Mouse (Mus musculus): ENCODE results near the gene Ptgfr.

Gene Ptgfr

DNA sequence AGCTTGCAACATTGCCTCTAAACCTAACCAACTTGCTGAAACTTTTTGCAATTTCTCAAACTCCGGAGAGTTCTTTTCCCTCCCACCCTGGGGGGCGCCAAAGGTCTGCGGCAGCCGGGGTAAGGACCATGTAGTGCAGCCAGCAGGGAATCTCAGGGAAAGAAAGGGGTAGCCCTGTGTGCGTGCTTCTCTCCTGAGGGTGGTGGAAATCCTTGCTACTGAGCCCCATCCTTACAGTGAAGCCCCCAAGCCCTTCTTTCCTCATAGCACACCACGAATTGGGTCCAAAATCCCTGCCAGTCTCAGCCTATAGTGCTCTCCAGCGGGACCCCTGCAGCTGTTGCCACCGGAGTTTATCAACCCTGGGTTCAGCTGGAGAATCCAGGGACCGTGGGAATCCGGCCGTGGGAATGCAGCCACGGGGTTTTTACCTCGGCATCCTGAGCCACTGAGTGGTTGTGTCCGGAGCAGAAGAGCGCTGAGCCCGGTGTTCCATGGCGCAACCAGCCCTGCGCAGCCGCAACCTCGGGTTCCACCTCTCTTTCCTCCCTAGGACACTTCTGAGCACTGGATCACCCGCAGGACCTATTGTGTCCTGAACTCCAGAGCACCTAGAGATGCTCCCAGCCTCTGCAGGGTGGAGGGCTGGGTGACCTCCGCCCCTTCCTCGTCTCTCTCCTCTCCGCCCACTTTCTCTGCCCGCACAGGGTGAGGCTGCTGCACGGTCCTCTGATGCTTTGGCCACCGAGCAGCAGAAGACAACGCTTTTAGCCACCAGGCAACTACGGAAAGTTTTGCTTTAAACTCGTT is at the start of gene Ptgfr:
Gene Ptgfr (minus strand): TSS at position 760 of the 810 bp plus-strand sequence.
- peak; percentile 46 for DNase-seq

DNA sequence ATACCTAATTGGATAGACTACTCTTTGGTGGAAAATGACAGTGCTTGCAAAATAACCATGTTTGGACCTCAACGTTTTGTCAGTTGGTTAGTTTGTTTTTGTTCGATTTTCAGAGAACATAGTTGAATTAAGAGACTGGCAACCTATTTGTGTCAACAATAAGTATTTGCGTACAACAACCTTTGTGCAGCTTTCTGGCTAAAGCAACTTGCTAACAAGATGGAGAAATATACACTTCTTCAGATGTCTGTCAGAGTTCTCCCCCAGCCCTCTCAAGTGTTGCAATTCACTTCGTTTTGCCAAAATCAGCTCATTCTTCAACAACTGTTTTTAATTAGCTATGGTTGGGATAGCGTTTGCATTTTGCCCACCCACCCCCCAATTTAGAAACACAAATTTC is 46.5 kb upstream of the Ptgfr start:
- no peak for DNase-seq

DNA sequence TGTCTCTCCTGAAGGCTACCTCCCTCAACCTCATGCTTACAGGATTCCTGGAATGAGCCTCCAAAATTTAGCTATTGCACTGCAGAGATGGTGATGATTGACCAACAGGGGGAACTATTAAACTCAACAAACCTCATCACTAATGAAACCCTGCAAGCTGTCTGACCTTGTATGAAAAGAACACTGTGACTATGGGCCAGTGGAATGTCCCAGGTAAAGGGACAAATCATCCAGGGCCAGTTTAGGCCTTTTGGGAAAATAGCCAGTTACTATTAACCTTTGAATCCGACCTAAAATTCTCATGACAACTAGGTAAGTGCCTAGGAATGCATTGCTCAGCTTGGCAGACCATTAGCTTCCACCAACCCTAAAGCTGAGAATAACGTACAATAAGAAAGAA is 42.6 kb upstream of the Ptgfr start:
- no peak for DNase-seq

DNA sequence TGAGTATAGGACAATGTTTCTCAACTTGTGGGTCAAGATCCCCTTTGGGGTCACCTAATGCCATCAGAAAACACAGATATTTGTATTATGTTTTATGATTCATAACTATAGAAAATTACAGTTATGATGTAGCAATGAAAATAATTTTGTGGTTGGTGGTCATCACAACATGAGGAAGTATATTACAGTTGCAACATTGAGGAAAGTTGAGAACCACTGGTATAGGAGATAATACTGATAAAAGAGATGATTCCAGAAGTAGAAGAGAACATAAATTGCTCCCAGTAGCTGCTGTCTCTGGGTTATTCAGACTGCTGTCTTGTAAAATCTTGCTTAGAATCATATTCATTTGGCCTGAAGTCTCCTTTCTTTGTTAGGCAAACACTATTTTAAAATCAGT is 31.5 kb upstream of the Ptgfr start:
- no peak for DNase-seq

DNA sequence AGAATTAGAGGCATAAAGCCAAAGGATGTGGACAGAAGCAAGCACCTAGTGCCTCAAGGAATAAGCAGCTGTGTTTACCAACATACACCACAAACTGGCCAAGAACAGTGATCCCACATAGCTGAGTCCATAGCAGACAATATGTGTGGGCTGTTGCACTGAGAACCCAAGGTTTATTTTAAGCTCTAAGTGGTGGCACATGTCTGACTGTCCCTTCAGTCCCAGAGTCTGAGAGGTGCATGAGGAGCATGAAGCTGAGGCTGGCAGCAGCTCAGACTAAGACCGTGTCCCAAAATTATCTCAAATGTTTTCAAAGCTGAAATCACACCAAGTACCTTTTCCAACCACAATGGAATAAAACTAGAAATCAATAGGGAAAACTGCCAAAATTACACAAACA is 13.9 kb upstream of the Ptgfr start:
- no peak for DNase-seq

DNA sequence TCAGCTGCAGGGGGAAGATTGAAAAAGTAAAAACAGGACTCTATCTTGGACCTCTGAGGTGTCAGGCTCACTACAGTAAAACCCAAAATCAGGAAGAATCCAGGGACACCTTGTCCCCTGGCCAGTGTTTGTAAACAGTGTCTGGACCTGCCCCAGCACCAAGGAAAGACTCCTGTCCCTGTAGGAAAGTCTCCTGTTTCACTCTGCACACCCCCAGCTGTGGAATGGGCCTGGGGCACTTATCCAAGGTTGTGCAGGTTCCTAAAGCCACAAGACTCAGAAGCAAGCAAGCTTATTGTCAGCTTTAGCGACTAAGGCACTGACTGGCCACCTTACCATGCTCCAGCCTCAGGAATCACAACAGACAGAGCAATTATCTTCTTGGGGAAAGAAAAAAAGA is 13.2 kb upstream of the Ptgfr start:
- DNase-seq: no peak

DNA sequence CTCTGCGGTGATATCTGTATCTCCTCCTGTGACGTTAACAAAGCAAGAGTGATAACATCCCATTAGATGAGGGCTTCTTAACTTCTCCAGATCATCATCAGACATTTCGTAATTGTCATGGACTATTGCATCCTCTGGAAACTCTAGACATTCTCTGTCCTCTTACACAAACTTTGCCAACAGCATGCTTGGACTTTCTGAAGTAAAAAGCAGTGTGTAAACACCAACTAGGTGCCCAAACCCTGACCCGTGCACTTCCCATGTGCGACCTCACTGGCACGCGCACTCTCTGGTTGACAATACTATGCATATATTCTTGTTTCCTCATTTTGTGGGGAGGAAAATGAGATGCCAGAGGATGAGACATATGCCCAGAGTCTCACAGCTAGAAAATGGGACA is 8.9 kb upstream of the Ptgfr start:
- no peak for DNase-seq

DNA sequence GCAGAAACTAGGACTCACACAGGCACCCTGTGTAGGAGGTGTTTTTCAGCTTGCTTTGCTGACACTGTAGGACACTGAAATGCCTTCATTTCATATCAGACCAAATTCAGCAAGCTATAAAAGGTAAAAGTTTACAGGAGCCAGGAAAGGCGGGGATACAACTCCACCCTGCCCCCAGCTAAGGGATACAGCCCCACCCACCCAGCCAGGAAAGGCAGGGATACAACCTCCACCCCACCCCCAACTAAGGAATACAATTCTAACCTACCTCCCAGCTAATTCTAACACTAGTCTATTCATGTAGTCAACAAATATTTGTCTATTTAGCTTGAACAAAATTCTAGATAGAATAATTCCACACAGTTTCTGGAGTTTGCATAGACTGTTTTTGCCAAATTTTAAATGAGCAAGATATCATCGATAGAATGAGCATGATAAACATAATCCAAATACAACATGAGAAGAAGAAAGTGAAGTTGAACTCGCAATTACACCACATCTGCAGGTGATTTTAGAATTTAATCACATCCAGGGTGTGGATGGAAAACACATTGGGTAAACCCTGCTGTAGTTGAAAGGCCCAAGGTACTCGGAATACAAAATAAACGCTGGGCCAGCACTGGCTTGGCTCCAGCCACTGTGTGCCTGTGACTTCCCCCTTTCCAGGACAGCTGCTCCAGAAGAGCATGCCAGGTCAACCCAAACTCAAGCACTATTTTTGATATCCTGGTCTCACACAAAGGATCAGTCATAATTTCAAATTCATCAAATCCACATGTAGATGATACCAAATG is 7.1 kb upstream of the Ptgfr start:
- no peak for DNase-seq

DNA sequence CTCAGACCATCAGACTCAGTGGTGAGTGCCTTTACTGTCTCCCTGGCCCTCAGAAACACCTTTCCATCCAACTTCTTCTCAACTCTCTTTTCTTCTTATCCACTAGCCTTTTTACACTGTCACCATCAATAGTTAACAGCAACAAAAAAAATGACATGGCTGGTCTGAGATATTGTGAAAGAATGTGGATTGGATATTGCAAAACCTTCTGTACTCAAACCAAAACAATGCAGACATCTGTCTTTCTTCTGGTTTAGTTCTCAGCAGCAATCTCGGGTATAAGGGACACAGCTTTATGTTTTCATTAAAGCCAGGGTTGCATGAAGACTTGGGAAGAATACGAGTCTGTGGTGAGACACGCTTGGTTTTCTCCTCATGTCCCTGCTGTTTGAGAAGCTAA is 3.3 kb upstream of the Ptgfr start:
- DNase-seq: no peak

DNA sequence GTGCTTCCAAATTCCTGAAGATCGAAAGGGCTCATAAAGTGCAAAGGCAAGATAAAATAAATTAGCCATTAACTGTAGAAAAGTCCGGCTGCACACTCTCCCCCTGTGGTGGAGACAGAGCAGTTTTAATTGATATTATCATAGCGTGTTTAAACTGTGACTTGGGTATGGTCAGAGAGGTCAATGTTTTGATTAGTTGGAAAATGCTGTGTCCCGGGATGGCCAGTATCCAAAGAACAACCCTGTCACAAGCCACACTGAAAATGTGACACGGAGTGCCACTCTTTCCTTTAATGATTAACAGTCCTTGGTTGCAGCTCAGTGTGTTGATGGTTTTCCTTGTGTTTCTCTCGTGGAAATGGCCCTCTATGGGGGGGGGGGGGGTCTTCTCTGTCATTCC is 942 bp upstream of the Ptgfr start:
- DNase-seq: no peak

DNA sequence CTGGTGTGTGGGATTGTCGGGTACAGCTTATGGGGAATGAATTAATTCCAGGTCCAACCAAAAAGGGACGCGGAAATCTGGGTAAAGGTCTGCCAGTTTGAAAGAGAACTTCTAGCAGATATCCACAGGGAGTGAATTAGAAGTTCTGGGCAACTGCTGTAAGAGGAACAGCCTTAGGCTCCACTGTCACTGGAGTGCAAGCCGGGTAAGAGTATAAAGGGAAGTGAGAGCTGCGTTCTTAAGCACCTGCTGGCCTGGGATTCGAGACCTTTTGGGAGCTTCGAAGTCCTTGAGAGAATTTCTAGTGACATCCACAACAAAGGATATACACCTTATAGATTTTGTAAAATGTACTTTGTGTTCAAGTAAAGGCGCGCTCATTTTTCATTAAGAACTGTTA is 319 bp upstream of the Ptgfr start:
- no peak for DNase-seq

DNA sequence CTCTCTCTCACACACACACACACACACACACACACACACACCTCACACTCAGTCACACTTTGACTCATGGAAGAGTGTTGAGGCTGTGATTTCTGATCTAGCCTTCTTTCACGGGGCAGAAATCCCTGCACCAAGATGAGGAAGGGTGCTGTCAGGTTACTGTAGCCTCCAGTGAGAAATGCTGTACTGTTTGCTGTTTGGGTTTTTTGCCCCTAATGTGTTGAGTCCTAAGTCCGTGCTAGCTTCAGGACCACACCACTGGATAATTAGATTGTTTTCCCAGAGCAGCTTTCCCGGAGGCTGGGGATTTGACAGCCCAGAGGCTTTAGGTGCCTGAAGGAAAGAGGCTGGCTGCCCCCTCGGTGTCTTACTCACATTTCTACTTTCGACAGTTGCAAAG is 979 bp downstream of the Ptgfr start:
- DNase-seq: no peak

DNA sequence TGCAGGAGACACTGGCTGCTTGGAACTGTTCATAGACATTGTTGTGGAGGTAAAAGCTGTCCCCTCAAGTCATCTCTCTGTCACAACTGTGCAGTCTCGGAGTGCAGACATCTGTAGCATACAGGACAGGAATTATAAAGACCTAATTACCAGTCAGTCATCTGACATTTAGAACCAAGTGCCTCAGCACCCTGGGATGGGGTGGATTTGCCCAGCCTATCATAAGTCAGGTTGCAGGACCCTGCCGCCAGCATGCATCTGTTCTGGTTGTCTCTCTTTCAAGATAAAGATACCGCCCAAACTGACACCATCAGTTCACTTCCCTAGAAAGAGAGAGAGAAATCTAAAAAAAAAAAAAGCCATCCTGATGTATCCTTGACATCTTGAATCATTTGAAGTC is 1.6 kb downstream of the Ptgfr start:
- DNase-seq: no peak

DNA sequence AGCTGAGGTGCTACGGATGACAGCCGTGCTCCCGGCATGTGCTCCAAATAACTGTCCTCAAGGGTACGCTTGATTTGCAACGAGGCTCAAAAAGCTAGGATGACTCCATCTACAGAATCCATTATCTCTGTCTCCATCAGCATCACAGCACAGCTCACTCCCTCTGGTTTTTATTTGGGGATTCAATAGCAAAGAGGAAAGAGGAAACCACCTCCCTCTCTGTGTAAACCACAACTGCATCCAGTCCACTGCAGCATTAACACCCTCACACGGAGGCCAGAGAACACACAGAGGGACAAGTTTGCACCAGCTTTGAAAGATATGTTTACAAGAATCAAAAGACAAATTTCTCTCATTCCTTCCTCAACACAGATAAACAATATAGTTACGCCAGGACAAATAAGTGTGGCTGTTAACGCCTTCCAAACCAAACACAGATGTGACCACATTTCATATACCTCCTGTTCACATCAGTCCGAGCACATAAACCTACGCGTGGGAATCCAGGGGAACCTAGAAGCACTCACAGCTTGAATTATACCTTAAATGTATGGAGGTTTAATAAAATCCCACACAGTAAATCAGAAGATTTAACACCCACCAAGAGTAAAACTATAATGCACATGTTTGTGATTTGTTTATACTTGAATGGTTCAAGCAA is 9.3 kb downstream of the Ptgfr start:
- no peak for DNase-seq

DNA sequence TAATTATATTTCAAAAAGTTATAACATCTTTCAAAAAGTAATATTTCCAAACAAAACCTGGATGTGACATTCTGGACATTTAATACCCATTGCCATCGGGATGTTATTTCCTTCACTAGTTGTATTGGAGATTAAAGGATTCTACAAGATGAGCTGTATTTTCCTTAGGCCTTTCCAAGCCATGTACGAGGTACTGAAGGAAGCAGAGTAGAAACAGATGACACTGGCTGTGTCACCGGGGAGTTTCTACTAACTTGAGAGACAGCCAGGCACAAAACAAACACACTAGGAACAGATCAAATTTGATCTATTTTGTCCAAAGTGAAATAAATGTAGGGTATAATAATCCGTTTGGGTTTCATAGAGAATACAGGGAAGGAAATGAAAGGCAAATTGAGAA is 17.6 kb downstream of the Ptgfr start:
- DNase-seq: no peak

DNA sequence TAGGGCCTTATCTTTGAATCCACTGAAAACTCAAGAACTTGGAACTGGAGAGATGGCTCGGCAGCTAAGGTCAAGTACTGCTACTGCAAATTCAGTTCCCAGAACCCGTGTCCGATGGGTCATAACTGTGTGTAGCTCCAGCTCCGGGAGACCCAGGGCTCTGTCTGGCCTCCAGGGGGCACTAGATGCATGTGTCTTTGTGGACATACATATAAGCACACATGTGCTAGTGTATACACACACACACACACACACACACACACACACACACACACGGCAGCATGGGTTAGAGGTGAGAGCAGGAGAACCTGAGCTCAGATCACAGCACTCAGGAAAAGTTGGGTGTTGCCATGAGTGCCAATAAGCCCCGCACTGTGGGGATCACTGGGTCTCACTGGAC is 19.2 kb downstream of the Ptgfr start:
- peak; percentile 9 for DNase-seq

DNA sequence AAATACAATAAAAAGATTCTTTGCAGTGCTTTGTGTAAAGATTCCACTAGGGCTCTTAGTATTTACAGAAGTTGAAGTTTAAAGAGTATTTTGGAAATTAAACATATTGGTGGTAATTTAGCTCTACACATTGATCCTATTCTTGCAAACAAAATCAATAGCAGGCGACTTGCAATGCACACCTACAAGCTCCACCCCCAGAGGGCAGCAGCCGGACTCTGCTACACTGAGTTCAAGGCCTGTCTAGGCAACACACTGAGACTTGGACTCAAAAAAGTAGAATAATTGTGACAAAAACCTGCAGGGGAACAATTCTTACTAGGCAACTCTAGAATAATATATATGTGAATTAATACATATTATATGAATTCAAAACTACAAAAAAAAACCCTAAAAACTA is 28.8 kb downstream of the Ptgfr start:
- no peak for DNase-seq

DNA sequence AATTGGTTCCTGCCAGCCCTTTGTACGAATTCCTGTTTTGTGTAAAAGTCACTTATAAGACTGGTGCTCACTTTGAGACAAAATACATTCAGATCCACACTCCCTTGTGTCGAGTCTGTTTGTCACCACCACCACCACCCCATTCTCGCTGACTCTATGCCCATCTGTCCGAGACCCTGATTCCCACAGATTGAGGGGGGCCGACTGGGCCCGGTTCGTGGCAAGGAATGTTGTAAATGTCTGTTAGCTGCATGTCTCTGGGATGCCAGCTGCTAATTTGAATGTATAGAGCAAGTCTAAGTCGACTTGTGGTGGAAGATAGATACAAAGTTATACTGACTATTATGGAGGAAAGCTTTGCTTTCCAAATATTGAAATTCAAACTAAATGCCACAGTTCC is 48.8 kb downstream of the Ptgfr start:
- DNase-seq: no peak

DNA sequence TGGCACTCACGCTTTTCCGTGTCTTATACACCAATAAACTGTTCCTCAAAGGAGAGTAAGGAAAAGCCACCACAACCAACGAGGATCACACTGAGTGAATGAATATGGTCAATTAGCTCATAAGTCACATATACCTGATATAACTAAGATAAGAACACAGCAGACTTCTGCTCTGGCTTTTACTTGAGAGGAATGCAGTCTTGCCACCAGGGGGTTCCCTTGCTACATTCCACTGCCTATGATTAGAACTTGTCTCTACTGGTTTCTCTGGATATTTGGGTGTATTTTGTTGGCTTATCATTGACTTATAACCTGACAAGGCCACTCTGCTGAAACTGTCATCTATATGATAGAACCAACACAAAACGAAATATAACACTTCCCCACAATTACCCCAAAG is 62.3 kb downstream of the Ptgfr start:
- DNase-seq: peak; percentile 36

DNA sequence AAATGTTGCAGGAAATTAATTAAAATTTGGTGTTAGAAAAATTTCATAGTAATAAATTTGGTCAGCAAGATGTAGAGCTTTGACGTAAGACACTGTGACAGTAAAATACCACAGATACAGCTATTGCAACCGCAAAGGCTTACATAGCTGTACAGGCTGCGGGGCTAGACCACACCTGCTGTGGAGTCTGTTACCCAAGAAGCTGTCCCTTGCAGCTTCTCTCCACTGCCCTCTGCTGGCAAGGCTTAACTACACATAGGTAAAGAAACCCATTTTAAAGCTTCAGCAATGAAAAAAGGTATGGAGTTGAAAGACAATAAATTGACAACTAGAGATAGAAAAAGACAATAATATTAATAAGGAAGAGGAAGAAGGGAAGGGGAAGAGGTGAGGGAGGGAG is 66.4 kb downstream of the Ptgfr start:
- DNase-seq: peak; percentile 47

DNA sequence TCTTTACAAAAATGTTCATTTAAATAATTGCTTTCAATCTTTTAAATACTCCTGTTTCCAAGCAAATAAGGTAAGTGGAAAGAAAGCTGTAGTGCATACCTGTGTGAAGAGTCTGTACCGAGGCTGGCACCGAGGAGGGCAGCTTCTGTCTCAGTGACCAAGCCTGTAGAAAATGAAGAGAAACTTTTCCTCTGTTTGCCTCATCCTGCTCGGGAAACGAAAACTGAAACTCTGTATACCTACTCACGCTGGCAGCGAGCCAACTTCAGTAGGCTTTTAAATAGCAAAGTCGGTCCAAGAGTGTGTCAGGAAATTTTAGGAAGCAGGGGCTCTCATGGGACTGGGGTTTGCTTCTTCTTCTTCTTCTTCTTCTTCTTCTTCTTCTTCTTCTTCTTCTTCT is 87.7 kb downstream of the Ptgfr start, which contains the start of gene Ifi44:
Gene Ifi44 (minus strand): TSS at position 224 of the 400 bp plus-strand sequence.
- peak; percentile 16 for DNase-seq

DNA sequence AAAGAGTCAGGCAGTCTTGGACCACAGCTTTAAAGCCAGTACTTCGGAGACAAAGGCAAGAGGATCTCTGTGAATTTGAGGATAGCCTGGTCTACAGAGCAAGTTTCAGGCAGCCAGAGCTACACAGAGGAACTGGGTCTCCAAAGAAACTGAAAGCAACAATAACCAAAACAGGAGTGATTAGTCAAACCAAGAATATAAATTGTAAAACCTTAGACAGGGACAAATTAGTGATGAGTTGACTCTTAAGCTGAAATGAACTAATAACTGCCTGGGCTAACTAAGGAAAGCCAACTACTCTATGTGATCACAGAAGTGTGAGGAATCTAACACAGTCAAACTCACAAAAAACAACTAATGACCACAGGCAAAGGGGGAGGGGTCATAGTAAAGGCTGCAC is 88.9 kb downstream of the Ptgfr start:
- no peak for DNase-seq
